Mouse (Mus musculus): Measurements from ENCODE around the gene 9130008F23Rik.

GRCm38 (mm10) chr17:40872626-40873025, 7.7 kb downstream of the 9130008F23Rik start:
- TF ChIP-seq CTCF (IDR thresholded peaks at IDR 0.05; ENCODE audit: extremely low read depth, insufficient read depth, low read length), result no peak
- no peak for TF ChIP-seq POLR2A (IDR thresholded peaks at IDR 0.05; ENCODE audit: extremely low read depth, insufficient read depth, low read length)
